Mouse (Mus musculus): ENCODE data around the gene Herc3.
"Not testable (repeated sequence)": the region's sequence is repeated elsewhere in the genome, so short reads cannot be mapped to it uniquely, and the experiment has no call there.

Herc3 gene

GRCm38 (mm10) chr6:58862446-58862993 lies 31.3 kb downstream of the Herc3 start:
- peak; percentile 51 to 66 for DNase-seq

GRCm38 (mm10) chr6:58863631-58864235 lies 32.5 kb downstream of the Herc3 start:
- DNase-seq, result peak; percentile 57 to 71

DNA sequence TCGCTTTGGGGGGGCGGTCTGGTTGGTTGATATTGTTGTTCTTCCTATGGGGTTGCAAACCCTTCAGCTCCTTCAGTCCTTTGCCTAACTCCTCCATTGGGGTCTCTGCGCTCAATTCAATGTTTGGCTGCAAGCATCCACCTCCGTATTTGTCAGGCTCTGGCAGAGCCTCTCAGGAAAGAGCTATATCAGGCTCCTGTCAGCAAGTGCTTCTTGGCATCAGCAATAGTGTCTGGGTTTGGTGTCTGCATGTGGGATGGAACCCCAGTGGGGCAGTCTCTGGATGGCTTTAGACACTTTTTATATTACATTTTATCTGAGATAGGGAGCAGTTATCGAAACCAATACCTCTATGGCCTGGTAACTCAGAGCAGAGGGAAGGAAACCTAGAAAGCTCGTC lies 36.6 kb downstream of the Herc3 start:
- not testable (repeated sequence) for DNase-seq

DNA sequence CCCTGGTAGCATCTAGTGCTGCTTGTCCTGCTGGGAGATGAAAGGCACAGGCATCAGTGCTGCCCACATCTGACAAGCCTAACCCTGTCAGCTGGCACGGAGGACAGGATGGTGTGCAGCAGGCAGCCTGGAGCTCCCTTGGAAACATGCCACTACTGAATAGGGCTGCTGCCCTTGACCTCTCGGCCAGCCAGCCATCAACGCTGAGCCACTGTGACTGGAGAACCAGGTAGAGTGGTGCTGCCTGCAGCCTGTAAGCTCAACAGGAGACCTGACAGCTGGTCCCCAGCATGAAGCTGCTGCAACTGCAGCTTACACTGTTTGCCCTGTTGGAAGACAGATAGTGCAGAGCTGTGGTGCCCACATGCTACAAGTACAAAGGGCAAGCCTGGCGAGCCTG lies 48.3 kb downstream of the Herc3 start:
- peak; percentile 58 to 61 for DNase-seq

DNA sequence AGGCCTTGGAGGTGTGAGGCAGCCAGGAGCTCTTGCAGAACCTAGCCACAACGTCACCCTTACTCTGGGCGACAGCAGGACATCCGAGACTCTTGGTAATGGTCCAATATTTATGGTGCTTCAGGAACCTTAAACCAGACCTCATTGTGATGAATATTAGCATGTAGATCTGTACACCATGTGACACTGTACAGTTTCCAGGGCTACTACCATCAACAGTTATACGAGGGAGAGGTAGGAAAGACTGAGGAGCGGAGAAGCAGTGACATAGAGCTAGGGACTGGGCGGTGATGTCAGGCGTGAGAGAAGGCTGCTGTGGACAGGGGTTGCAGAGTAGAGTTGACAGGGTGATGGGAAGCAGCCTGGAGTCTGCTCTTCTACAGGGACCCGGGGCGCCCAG lies 48.7 kb downstream of the Herc3 start:
- no peak for DNase-seq

DNA sequence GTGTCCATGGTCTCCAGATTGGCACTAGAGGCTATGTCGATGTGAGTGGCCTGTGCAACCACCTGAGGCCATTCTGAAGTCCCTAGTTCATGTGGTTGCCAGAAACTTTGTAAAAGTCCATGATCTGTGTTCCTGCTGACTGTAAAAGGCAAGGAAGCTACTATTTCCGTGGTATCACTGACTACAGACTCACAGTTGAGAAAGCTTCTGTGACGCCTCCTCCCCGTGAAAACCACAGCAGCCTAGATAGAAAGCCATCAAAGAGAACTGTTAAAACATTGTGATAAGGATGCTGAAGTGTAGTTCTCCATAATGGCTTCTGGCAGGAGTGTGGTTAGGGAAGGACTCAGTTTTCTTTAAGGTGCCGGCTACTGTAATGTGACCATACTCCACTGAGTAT lies 49.6 kb downstream of the Herc3 start:
- DNase-seq, result no peak

- no peak for DNase-seq
Measured at GRCm38 (mm10) chr6:58881363-58881762, 50.1 kb downstream of the Herc3 start.

- no peak for DNase-seq
Measured at GRCm38 (mm10) chr6:58882271-58882670, 51.0 kb downstream of the Herc3 start.

DNA sequence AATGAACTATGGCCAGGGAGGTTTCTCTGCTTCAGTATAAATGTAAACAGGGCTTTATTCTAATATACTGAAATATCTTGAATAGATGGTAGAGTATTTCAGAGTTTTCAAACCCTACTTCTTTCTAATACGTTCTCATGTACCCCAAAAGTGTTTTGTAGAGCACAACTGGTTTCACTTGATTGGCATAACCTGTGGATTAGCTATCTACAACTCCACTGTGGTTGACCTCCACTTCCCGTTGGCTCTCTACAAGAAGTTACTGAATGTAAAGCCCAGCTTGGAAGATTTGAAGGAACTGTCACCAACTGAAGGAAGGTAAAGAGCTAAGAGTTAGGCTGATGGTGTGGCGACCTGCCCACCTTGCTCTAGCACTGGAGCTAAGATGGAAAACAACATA lies 58.7 kb downstream of the Herc3 start:
- no peak for DNase-seq

DNA sequence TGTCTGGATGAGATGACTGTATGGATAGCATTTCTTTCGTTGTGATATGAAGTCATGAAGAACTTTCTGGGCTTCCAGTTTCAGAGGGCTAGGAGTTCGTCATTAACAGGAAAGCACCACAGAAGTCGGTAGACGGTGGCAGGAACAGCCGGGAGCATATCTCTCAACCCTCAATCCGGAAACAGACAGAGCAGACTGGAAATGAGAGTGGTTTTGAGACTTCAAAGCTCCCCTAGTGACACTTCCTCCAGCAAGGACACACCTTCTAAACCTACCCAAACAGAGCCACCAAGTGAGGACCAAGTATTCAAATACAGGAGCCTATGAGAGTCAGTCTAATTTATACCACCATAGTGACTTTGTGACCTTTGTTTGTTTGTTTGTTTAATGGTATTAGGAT lies 62.0 kb downstream of the Herc3 start:
- no peak for DNase-seq

DNA sequence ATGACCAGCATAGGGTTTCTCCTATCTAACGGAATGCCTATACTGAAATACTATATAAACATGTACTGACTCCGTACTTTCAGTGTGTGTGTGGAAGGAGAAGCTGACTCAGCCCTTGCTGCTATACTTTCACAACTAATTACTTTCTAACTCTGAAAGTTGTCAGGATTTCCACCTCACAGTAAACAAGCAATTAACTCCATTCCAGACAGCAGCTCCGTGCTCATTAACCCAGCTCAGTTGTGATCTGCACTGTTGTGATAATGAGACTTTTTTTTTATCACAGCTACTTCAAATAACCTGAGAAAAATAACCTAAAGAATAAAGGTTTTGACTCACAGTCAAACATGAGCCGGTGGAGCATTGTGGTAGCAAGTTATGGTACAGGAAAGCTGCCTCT lies 63.7 kb downstream of the Herc3 start:
- DNase-seq, result no peak

DNA sequence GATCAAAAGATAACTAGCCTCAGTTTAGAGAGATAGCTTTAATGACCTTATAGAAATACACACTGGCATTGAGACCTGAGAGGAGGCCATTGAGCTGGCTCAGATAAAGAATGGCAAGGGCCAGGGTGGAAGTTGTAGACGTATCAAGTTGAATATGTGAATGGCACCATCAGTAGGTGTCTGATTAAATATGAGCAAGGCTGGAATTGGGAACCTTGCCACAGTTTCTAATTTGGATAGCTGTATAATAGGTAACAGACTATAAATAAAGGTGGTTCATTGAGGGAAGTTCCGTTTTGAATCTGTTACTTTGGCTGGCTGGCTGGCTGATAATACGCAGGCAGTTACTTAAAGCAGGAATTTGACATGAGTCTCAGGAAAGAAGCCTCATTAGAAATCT lies 65.4 kb downstream of the Herc3 start:
- DNase-seq, result peak in 1 of 2 experiments; percentile 34

GRCm38 (mm10) chr6:58899076-58899475 lies 67.8 kb downstream of the Herc3 start:
- no peak for DNase-seq

GRCm38 (mm10) chr6:58900536-58900935 lies 69.3 kb downstream of the Herc3 start:
- no peak for DNase-seq

DNA sequence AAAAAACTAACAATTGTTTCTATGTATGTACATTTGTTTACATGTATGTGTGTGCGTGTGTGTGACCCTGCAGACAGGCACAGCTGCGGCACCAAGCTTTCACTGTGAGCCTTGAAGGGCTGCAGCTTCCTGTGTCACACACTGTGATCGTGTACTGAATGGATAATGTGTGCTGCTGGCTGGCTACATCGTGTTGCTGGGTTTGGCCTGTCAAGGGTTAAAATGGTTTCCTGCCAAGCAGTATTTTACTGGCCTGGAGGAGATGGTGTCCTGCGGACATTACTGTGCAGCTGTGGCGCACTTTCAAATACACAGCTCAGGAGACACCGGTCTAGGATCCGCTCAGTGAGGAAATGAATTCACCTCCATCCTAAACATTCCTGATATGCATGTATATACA lies 71.9 kb downstream of the Herc3 start:
- peak; percentile 42 to 52 for DNase-seq

DNA sequence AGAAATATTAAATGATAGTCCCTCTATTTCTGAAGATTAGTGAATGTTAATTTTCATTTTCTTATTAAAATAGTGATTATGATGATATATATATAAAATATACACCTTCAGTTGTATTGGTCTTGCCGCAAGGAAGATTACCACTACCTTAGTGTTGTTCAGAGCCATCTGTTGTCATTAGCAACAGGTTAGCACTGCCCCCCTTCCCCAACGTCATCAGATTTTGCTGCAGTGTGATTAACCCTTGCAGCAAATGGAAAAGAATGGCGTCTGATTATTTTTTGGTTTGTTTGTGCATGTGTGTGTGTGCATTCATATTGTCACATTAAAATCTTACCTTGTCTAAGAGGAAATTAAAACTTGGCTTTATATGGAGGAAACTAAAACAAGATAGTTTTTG lies 73.3 kb downstream of the Herc3 start:
- peak; percentile 53 to 57 for DNase-seq

DNA sequence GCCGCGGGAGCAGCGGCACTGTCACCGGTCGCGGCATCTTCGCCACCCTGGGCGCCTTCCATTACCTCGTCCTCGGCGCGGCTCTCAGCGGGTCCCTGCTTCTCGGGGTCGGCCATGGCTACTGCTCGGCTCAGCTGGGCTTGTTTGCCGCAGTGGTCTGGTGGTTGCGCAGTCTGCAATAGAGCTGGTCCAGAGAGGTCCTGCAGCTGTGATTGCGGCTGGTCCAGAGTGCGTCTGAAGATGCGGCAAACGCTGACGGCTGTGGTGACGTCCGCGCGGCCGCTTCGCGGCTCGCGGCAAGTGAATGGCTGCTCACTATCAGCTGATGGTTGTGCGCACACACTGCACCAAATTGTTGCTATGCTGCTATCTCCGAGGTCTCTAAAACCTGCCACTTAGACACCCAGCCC lies 75.6 kb downstream of the Herc3 start, which contains the start of gene Nap1l5:
TSS of gene Nap1l5 (minus strand) at position 225 of the 410 bp plus-strand sequence.
- peak; percentile 84 to 86 for DNase-seq

- DNase-seq, result no peak
Measured at GRCm38 (mm10) chr6:58907336-58907735, 76.1 kb downstream of the Herc3 start.

GRCm38 (mm10) chr6:58907791-58908190 lies 76.5 kb downstream of the Herc3 start:
- DNase-seq, result no peak

GRCm38 (mm10) chr6:58912842-58913241 lies 81.6 kb downstream of the Herc3 start:
- DNase-seq, result no peak

DNA sequence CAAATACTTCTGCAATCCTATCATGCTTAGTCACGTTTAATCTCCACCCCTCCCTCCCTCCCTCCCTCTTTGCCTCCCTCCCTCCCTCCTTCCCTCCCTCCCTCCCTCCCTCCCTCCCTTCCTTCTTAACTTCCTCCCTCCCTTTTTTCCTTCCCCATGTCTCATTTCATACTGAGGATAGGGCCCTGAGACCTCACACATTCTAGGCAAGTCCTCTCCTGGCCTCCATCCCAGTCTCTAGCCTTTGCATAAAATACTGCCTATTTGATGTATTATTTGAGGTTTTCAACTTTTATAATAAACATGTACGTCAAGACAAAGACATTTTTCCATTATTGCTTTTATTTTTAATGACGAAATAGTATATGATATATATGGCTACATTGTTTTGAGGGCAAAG lies 82.3 kb downstream of the Herc3 start:
- DNase-seq, result no peak

GRCm38 (mm10) chr6:58913971-58914370 lies 82.7 kb downstream of the Herc3 start:
- DNase-seq, result no peak

DNA sequence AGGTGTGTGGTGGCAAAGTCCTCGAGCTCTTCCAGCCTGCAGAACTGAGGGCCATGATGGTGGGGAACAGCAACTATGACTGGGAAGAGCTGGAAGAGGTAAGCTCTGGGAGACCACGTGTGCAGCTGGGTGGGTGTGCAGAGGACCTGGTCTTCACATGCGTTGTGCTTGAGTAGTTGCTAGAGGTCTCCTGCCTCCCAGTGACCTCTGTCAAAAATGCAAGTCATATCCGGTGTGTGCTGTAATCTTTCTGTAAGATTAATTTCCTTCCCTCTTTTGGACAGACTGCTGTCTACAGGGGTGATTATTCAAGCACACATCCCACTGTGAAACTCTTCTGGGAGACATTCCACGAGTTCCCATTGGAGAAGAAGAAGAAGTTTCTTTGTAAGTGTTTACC lies 85.2 kb downstream of the Herc3 start:
- no peak for DNase-seq

GRCm38 (mm10) chr6:58920735-58921134 lies 89.5 kb downstream of the Herc3 start:
- DNase-seq, result no peak

GRCm38 (mm10) chr6:58921623-58922022 lies 90.4 kb downstream of the Herc3 start:
- DNase-seq, result peak in 1 of 2 experiments; percentile 49
